Mouse (Mus musculus): ENCODE measurements at regions not wholly inside any gene's neighbourhood (a gene's known extent, or its start where the extent isn't known, plus 50 kb on each side); places are given as distances from the start of the nearest gene placed in this dataset.

- no peak for DNase-seq (ENCODE audit: low spot score in 2 of 2)
Measured at GRCm38 (mm10) chr16:25042669-25043440, 243.8 kb upstream of the Tprg start.

- no peak for DNase-seq (ENCODE audit: low spot score in 2 of 2)
Measured at GRCm38 (mm10) chr16:25044637-25045036, 242.0 kb upstream of the Tprg start.

- no peak for DNase-seq (ENCODE audit: low spot score in 2 of 2)
Measured at GRCm38 (mm10) chr16:25047726-25048125, 238.9 kb upstream of the Tprg start.

- DNase-seq (ENCODE audit: low spot score in 2 of 2) = no peak
Measured at GRCm38 (mm10) chr16:25049928-25050510, 236.6 kb upstream of the Tprg start.

GRCm38 (mm10) chr16:25051044-25051443 is 235.6 kb upstream of the Tprg start:
- DNase-seq (ENCODE audit: low spot score in 2 of 2) = no peak

- DNase-seq (ENCODE audit: low spot score in 2 of 2) = no peak
Measured at GRCm38 (mm10) chr16:25052428-25052827, 234.2 kb upstream of the Tprg start.

GRCm38 (mm10) chr16:25052917-25053343 is 233.7 kb upstream of the Tprg start:
- DNase-seq (ENCODE audit: low spot score in 2 of 2) = no peak

- no peak for DNase-seq (ENCODE audit: low spot score in 2 of 2)
Measured at GRCm38 (mm10) chr16:25054304-25054703, 232.3 kb upstream of the Tprg start.

GRCm38 (mm10) chr16:25055376-25055775 is 231.2 kb upstream of the Tprg start:
- no peak for DNase-seq (ENCODE audit: low spot score in 2 of 2)

- DNase-seq (ENCODE audit: low spot score in 2 of 2) = no peak
Measured at GRCm38 (mm10) chr16:25058051-25058747, 228.4 kb upstream of the Tprg start.

- peak; percentile 90 to 98 for DNase-seq (ENCODE audit: low spot score in 2 of 2)
Measured at GRCm38 (mm10) chr16:25058812-25059501, 227.7 kb upstream of the Tprg start.

GRCm38 (mm10) chr16:25059504-25059992 is 227.1 kb upstream of the Tprg start:
- no peak for DNase-seq (ENCODE audit: low spot score in 2 of 2)

- no peak for DNase-seq (ENCODE audit: low spot score in 2 of 2)
Measured at GRCm38 (mm10) chr16:25060266-25060665, 226.4 kb upstream of the Tprg start.

GRCm38 (mm10) chr16:25061631-25062030 is 225.0 kb upstream of the Tprg start:
- no peak for DNase-seq (ENCODE audit: low spot score in 2 of 2)

GRCm38 (mm10) chr16:25063981-25064380 is 222.6 kb upstream of the Tprg start:
- DNase-seq (ENCODE audit: low spot score in 2 of 2) = no peak

GRCm38 (mm10) chr16:25064538-25064937 is 222.1 kb upstream of the Tprg start:
- DNase-seq (ENCODE audit: low spot score in 2 of 2) = peak; percentile 61 to 87

- DNase-seq (ENCODE audit: low spot score in 2 of 2) = no peak
Measured at GRCm38 (mm10) chr16:25066822-25067221, 219.8 kb upstream of the Tprg start.

GRCm38 (mm10) chr16:25067276-25068249 is 219.1 kb upstream of the Tprg start:
- DNase-seq (ENCODE audit: low spot score in 2 of 2) = no peak

GRCm38 (mm10) chr16:25080811-25081210 is 205.8 kb upstream of the Tprg start:
- DNase-seq (ENCODE audit: low spot score in 2 of 2) = no peak

- DNase-seq (ENCODE audit: low spot score in 2 of 2) = no peak
Measured at GRCm38 (mm10) chr16:25083729-25084128, 202.9 kb upstream of the Tprg start.
